Mouse (Mus musculus) myocyte (in vitro differentiated cells): ENCODE measurements at regions not wholly inside any gene's neighbourhood (a gene's known extent, or its start where the extent isn't known, plus 50 kb on each side); places are given as distances from the start of the nearest gene placed in this dataset.

ENCODE experiments used
- H3K27me3 ChIP-seq: one replicate; pipeline ENCODE4 v1.6.1; 2011; ENCODE audit not compliant: control insufficient read depth, insufficient read depth, insufficient read length
- H3K36me3 ChIP-seq: one replicate; pipeline ENCODE4 v1.6.1; 2011; ENCODE audit not compliant: control insufficient read depth, insufficient read depth
- H3K4me2 ChIP-seq: one replicate; pipeline ENCODE4 v1.6.1; 2011; ENCODE audit warnings: low read depth, control low read depth
- H3K4me3 ChIP-seq: one replicate; pipeline ENCODE4 v1.5.1; 2011; ENCODE audit warnings: mild to moderate bottlenecking, control low read depth, moderate library complexity
- H3K79me2 ChIP-seq: one replicate; pipeline ENCODE4 v1.6.1; 2011; ENCODE audit not compliant: control insufficient read depth, insufficient read depth
- H3ac ChIP-seq: one replicate; pipeline ENCODE4 v1.6.1; 2011; ENCODE audit not compliant: control insufficient read depth, insufficient read length
- CEBPB ChIP-seq: IDR thresholded peaks from 2 replicates; pipeline ENCODE4 v1.6.1; 2011; ENCODE audit warnings: mild to moderate bottlenecking, moderate library complexity; ENCODE audit not compliant: poor library complexity, insufficient read depth, severe bottlenecking
- E2F4 ChIP-seq: IDR thresholded peaks from one replicate; pipeline ENCODE4 v1.6.1; 2011; ENCODE audit warnings: mild to moderate bottlenecking, control low read depth, moderate library complexity; ENCODE audit not compliant: insufficient read depth
- MAX ChIP-seq: IDR thresholded peaks from one replicate; pipeline ENCODE4 v1.6.1; 2011; ENCODE audit warnings: low read depth, mild to moderate bottlenecking, control low read depth
- MYOD1 ChIP-seq, 3 experiments: IDR thresholded peaks; one replicate each; pipeline ENCODE4 v1.6.1; 2011; ENCODE audit warnings: control low read depth in 2 of 3, low read depth in 2 of 3, mild to moderate bottlenecking in 2 of 3, moderate library complexity in 1 of 3; ENCODE audit not compliant: insufficient read length in 2 of 3, control insufficient read depth in 1 of 3
- MYOG ChIP-seq, 3 experiments: IDR thresholded peaks; one replicate each; pipeline ENCODE4 v1.6.1; 2011; ENCODE audit warnings: control low read depth in 2 of 3, low read depth in 2 of 3, mild to moderate bottlenecking in 2 of 3; ENCODE audit not compliant: insufficient read length in 2 of 3, control insufficient read depth in 1 of 3, insufficient read depth in 1 of 3
- POLR2A ChIP-seq: IDR thresholded peaks from one replicate; pipeline ENCODE4 v1.6.1; 2011; ENCODE audit warnings: low read depth, mild to moderate bottlenecking, control low read depth, moderate library complexity; ENCODE audit not compliant: insufficient read length
- POLR2AphosphoS2 ChIP-seq: IDR thresholded peaks from one replicate; pipeline ENCODE4 v1.6.1; 2011; ENCODE audit warnings: low read depth, control low read depth; ENCODE audit not compliant: insufficient read length
- REST ChIP-seq: IDR thresholded peaks from one replicate; pipeline ENCODE4 v1.6.1; 2011; ENCODE audit warnings: mild to moderate bottlenecking, control low read depth, moderate library complexity; ENCODE audit not compliant: insufficient read depth, insufficient read length
- SRF ChIP-seq: IDR thresholded peaks from one replicate; pipeline ENCODE4 v1.6.1; 2011; ENCODE audit warnings: low read depth; ENCODE audit not compliant: control insufficient read depth, insufficient read length
- TCF12 ChIP-seq: IDR thresholded peaks from one replicate; pipeline ENCODE4 v1.6.1; 2011; ENCODE audit warnings: mild to moderate bottlenecking, control low read depth; ENCODE audit not compliant: poor library complexity, insufficient read depth, severe bottlenecking
- TCF3 ChIP-seq: IDR thresholded peaks from one replicate; pipeline ENCODE4 v1.6.1; 2011; ENCODE audit warnings: low read depth, control low read depth; ENCODE audit not compliant: insufficient read length
- USF1 ChIP-seq: IDR thresholded peaks from one replicate; pipeline ENCODE4 v1.6.1; 2011; ENCODE audit warnings: low read depth, mild to moderate bottlenecking, control low read depth, moderate library complexity

- H3K4me2 ChIP-seq, result no peak overlapping the region
Measured at GRCm38 (mm10) chr1:177382596-177383190, 59.5 kb upstream of the Zbtb18 start.

GRCm38 (mm10) chr1:177382147-177382546, 60.0 kb upstream of the Zbtb18 start:
- Histone ChIP-seq H3K36me3 (no peaks in the 10 kb centered on the region), H3K27me3 (peaks cover 9% of the 10 kb centered on the region), H3ac (no peak overlapping the region), H3K4me3 (no peak overlapping the region), H3K79me2 (no peaks in the 10 kb centered on the region), H3K4me2 (no peak overlapping the region)
- TF ChIP-seq TCF12 (no peak), POLR2A (no peak), SRF (no peak), USF1 (no peak), CEBPB (no peak), MYOG (IDR thresholded peaks at IDR 0.05; ENCODE audit: control insufficient read depth in 1 of 3, insufficient read depth in 1 of 3, insufficient read length in 2 of 3, low read depth in 2 of 3) (no peak), REST (no peak), E2F4 (no peak), TCF3 (no peak), POLR2AphosphoS2 (no peak), MAX (no peak), MYOD1 (IDR thresholded peaks at IDR 0.05; ENCODE audit: control insufficient read depth in 1 of 3, insufficient read length in 2 of 3, low read depth in 2 of 3) (no peak)

More at GRCm38 (mm10) chr1:177382596-177383190, 59.5 kb upstream of the Zbtb18 start:
- no peak overlapping the region for H3ac ChIP-seq
- peaks cover 9% of the 10 kb centered on the region for H3K27me3 ChIP-seq
- TF ChIP-seq E2F4, result no peak
- TF ChIP-seq USF1, result no peak
- TF ChIP-seq TCF3, result no peak
- TF ChIP-seq SRF, result no peak
- no peak for TF ChIP-seq TCF12
- TF ChIP-seq MYOG (IDR thresholded peaks at IDR 0.05; ENCODE audit: control insufficient read depth in 1 of 3, insufficient read depth in 1 of 3, insufficient read length in 2 of 3, low read depth in 2 of 3), result no peak
- no peak for TF ChIP-seq POLR2A
- peak; percentile 52 for TF ChIP-seq REST
- no peak for TF ChIP-seq MAX
- no peaks in the 10 kb centered on the region for H3K36me3 ChIP-seq
- H3K4me3 ChIP-seq, result no peak overlapping the region
- H3K79me2 ChIP-seq, result no peaks in the 10 kb centered on the region

GRCm38 (mm10) chr1:177378112-177378511, 64.0 kb upstream of the Zbtb18 start:
- H3K4me2 ChIP-seq, result no peak overlapping the region
- H3K79me2 ChIP-seq, result no peaks in the 10 kb centered on the region
- no peak overlapping the region for H3ac ChIP-seq
- H3K27me3 ChIP-seq, result peaks cover 13% of the 10 kb centered on the region
- H3K4me3 ChIP-seq, result no peak overlapping the region
- H3K36me3 ChIP-seq, result no peaks in the 10 kb centered on the region
- no peak for TF ChIP-seq POLR2A
- TF ChIP-seq MYOG (IDR thresholded peaks at IDR 0.05; ENCODE audit: control insufficient read depth in 1 of 3, insufficient read depth in 1 of 3, insufficient read length in 2 of 3, low read depth in 2 of 3), result no peak
- no peak for TF ChIP-seq E2F4
- no peak for TF ChIP-seq REST
- TF ChIP-seq USF1, result no peak
- TF ChIP-seq TCF12, result no peak
- TF ChIP-seq POLR2AphosphoS2, result no peak
- TF ChIP-seq SRF, result no peak
- no peak for TF ChIP-seq MAX
- no peak for TF ChIP-seq MYOD1 (IDR thresholded peaks at IDR 0.05; ENCODE audit: control insufficient read depth in 1 of 3, insufficient read length in 2 of 3, low read depth in 2 of 3)
- TF ChIP-seq CEBPB, result no peak
- no peak for TF ChIP-seq TCF3

DNA sequence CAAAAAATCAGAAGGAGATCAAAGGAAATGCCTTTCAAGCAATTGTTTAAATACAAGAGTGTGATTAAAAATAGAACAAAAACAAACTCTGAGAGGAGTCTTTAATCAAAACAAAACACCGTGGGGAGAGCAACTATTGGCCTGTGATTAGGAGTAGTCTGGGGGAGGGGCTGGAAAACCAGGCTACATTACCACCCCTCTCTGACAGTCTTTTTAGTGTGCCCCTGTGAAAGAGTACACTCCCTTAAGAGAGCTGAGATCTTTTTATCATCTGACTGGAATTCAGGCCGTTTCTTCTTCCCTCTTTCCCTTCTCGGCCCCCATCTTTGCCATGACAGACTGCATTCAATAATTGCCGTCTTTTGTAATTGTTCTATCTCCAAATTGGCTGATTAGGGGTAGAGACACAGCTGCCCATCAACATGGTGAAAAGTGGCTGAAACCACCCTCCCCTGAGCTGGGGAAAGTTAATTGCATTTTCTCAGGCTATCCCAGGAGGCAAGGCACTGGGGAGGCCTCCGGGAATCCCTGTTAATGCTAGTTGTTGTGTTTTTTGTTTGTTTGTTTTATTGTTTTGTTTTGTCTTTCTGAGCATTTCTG, 68.8 kb upstream of the Zbtb18 start:
- TF ChIP-seq POLR2A, result no peak
- no peak for TF ChIP-seq E2F4
- TF ChIP-seq CEBPB, result no peak
- TF ChIP-seq POLR2AphosphoS2, result no peak
- TF ChIP-seq USF1, result no peak
- no peak for TF ChIP-seq TCF3
- no peak for TF ChIP-seq REST
- no peak for TF ChIP-seq SRF
- no peak for TF ChIP-seq TCF12
- H3K79me2 ChIP-seq, result no peaks in the 10 kb centered on the region
- no peak overlapping the region for H3ac ChIP-seq
- H3K4me3 ChIP-seq, result no peak overlapping the region
- no peaks in the 10 kb centered on the region for H3K36me3 ChIP-seq
- peaks cover 9% of the 10 kb centered on the region for H3K27me3 ChIP-seq
- H3K4me2 ChIP-seq, result no peak overlapping the region
